Mouse (Mus musculus): ENCODE data around the gene Akr1a1. TPM values are rescaled to one million over a fixed set of nuclear protein-coding genes. Genes with fewer than 3 reads are reported as not detected.
"Not testable (repeated sequence)": the region's sequence is repeated elsewhere in the genome, so short reads cannot be mapped to it uniquely, and the experiment has no call there.

Gene Akr1a1
- polyA plus RNA-seq, 1 experiment from 2014 or later, result 795 TPM

GRCm38 (mm10) chr4:116668145-116668544 lies 16.7 kb upstream of the Akr1a1 start:
- no peaks in the 10 kb centered on the region for H3K36me3 ChIP-seq (ENCODE audit: control insufficient read depth, insufficient read depth, low read length)
- H3K9ac ChIP-seq (replicated peaks; ENCODE audit: low read depth, low read length), result no peak overlapping the region
- no peak overlapping the region for H3K4me3 ChIP-seq (ENCODE audit: low read depth, low read length)
- no peak overlapping the region for H3K4me2 ChIP-seq (replicated peaks; ENCODE audit: low read depth, low read length)
- no peaks in the 10 kb centered on the region for H3K27me3 ChIP-seq (ENCODE audit: control insufficient read depth, insufficient read depth, low read length)
- peaks cover 5% of the 10 kb centered on the region; the same call in 1 of the 2 replicates for H3K4me1 ChIP-seq (ENCODE audit: control insufficient read depth, insufficient read depth, low read length)
- no peaks in the 10 kb centered on the region for H3K9me3 ChIP-seq (ENCODE audit: control insufficient read depth, low read depth, low read length)
- 50% methylated on average over 3 of the region's 3 CpGs for WGBS
- no peak for ATAC-seq (ENCODE audit: insufficient number of reproducible peaks, insufficient read depth, low FRiP score, low read depth)
- H3K27ac ChIP-seq (ENCODE audit: low read length), result no peak overlapping the region

GRCm38 (mm10) chr4:116666625-116667024 lies 15.1 kb upstream of the Akr1a1 start:
- ATAC-seq (ENCODE audit: insufficient number of reproducible peaks, insufficient read depth, low FRiP score, low read depth), result no peak
- H3K4me1 ChIP-seq (ENCODE audit: control insufficient read depth, insufficient read depth, low read length), result no peaks in the 10 kb centered on the region
- no peaks in the 10 kb centered on the region for H3K27me3 ChIP-seq (ENCODE audit: control insufficient read depth, insufficient read depth, low read length)
- H3K9ac ChIP-seq (replicated peaks; ENCODE audit: low read depth, low read length), result no peak overlapping the region
- no peaks in the 10 kb centered on the region for H3K36me3 ChIP-seq (ENCODE audit: control insufficient read depth, insufficient read depth, low read length)
- 53% methylated on average over 4 of the region's 4 CpGs for WGBS
- no peak overlapping the region for H3K27ac ChIP-seq (ENCODE audit: low read length)
- no peaks in the 10 kb centered on the region for H3K9me3 ChIP-seq (ENCODE audit: control insufficient read depth, low read depth, low read length)
- H3K4me3 ChIP-seq (ENCODE audit: low read depth, low read length), result no peak overlapping the region
- no peak overlapping the region for H3K4me2 ChIP-seq (replicated peaks; ENCODE audit: low read depth, low read length)

- no peak overlapping the region for H3K9ac ChIP-seq (replicated peaks; ENCODE audit: low read depth, low read length)
- H3K27me3 ChIP-seq (ENCODE audit: control insufficient read depth, insufficient read depth, low read length), result no peaks in the 10 kb centered on the region
- H3K27ac ChIP-seq (ENCODE audit: low read length), result no peak overlapping the region
- H3K4me1 ChIP-seq (ENCODE audit: control insufficient read depth, insufficient read depth, low read length), result no peaks in the 10 kb centered on the region
- no peaks in the 10 kb centered on the region for H3K9me3 ChIP-seq (ENCODE audit: control insufficient read depth, low read depth, low read length)
- no peak overlapping the region for H3K4me2 ChIP-seq (replicated peaks; ENCODE audit: low read depth, low read length)
- H3K4me3 ChIP-seq (ENCODE audit: low read depth, low read length), result no peak overlapping the region
- no peak for ATAC-seq (ENCODE audit: insufficient number of reproducible peaks, insufficient read depth, low FRiP score, low read depth)
- WGBS, result 77% methylated on average over 1 of the region's 1 CpGs
- H3K36me3 ChIP-seq (ENCODE audit: control insufficient read depth, insufficient read depth, low read length), result no peaks in the 10 kb centered on the region
Measured at GRCm38 (mm10) chr4:116661998-116662397, 10.5 kb upstream of the Akr1a1 start.

- Histone ChIP-seq H3K4me1 (ENCODE audit: control insufficient read depth, insufficient read depth, low read length) (no peaks in the 10 kb centered on the region), H3K4me2 (replicated peaks; ENCODE audit: low read depth, low read length) (no peak overlapping the region), H3K4me3 (ENCODE audit: low read depth, low read length) (no peak overlapping the region), H3K27me3 (ENCODE audit: control insufficient read depth, insufficient read depth, low read length) (no peaks in the 10 kb centered on the region), H3K9me3 (ENCODE audit: control insufficient read depth, low read depth, low read length) (no peaks in the 10 kb centered on the region), H3K27ac (ENCODE audit: low read length) (no peak overlapping the region), H3K9ac (replicated peaks; ENCODE audit: low read depth, low read length) (no peak overlapping the region), H3K36me3 (ENCODE audit: control insufficient read depth, insufficient read depth, low read length) (no peaks in the 10 kb centered on the region)
- 74% methylated on average over 6 of the region's 6 CpGs for WGBS
- no peak for ATAC-seq (ENCODE audit: insufficient number of reproducible peaks, insufficient read depth, low FRiP score, low read depth)
Measured at GRCm38 (mm10) chr4:116660829-116661228, 9.3 kb upstream of the Akr1a1 start.

GRCm38 (mm10) chr4:116659916-116660315 lies 8.4 kb upstream of the Akr1a1 start:
- not testable (repeated sequence) for H3K4me1 ChIP-seq (ENCODE audit: control insufficient read depth, insufficient read depth, low read length); H3K9me3 ChIP-seq (ENCODE audit: control insufficient read depth, low read depth, low read length); H3K4me3 ChIP-seq (ENCODE audit: low read depth, low read length); H3K36me3 ChIP-seq (ENCODE audit: control insufficient read depth, insufficient read depth, low read length); H3K4me2 ChIP-seq (replicated peaks; ENCODE audit: low read depth, low read length); H3K9ac ChIP-seq (replicated peaks; ENCODE audit: low read depth, low read length); H3K27me3 ChIP-seq (ENCODE audit: control insufficient read depth, insufficient read depth, low read length); ATAC-seq (ENCODE audit: insufficient number of reproducible peaks, insufficient read depth, low FRiP score, low read depth); H3K27ac ChIP-seq (ENCODE audit: low read length)
- WGBS, result 81% methylated on average over 6 of the region's 6 CpGs

- no peak overlapping the region for H3K9ac ChIP-seq (replicated peaks; ENCODE audit: low read depth, low read length)
- no peaks in the 10 kb centered on the region for H3K36me3 ChIP-seq (ENCODE audit: control insufficient read depth, insufficient read depth, low read length)
- no peaks in the 10 kb centered on the region for H3K4me1 ChIP-seq (ENCODE audit: control insufficient read depth, insufficient read depth, low read length)
- H3K27me3 ChIP-seq (ENCODE audit: control insufficient read depth, insufficient read depth, low read length), result no peaks in the 10 kb centered on the region
- 39% methylated on average over 2 of the region's 2 CpGs for WGBS
- H3K9me3 ChIP-seq (ENCODE audit: control insufficient read depth, low read depth, low read length), result no peaks in the 10 kb centered on the region
- H3K4me2 ChIP-seq (replicated peaks; ENCODE audit: low read depth, low read length), result no peak overlapping the region
- no peak for ATAC-seq (ENCODE audit: insufficient number of reproducible peaks, insufficient read depth, low FRiP score, low read depth)
- no peak overlapping the region for H3K27ac ChIP-seq (ENCODE audit: low read length)
- no peak overlapping the region for H3K4me3 ChIP-seq (ENCODE audit: low read depth, low read length)
Measured at GRCm38 (mm10) chr4:116659474-116659873, 8.0 kb upstream of the Akr1a1 start.

GRCm38 (mm10) chr4:116657971-116658370 lies 6.5 kb upstream of the Akr1a1 start:
- Histone ChIP-seq H3K9ac (replicated peaks; ENCODE audit: low read depth, low read length) (no peak overlapping the region), H3K4me3 (ENCODE audit: low read depth, low read length) (no peak overlapping the region), H3K4me2 (replicated peaks; ENCODE audit: low read depth, low read length) (no peak overlapping the region), H3K27me3 (ENCODE audit: control insufficient read depth, insufficient read depth, low read length) (no peaks in the 10 kb centered on the region), H3K9me3 (ENCODE audit: control insufficient read depth, low read depth, low read length) (no peaks in the 10 kb centered on the region), H3K27ac (ENCODE audit: low read length) (no peak overlapping the region), H3K36me3 (ENCODE audit: control insufficient read depth, insufficient read depth, low read length) (no peaks in the 10 kb centered on the region), H3K4me1 (ENCODE audit: control insufficient read depth, insufficient read depth, low read length) (no peaks in the 10 kb centered on the region)
- no peak for ATAC-seq (ENCODE audit: insufficient number of reproducible peaks, insufficient read depth, low FRiP score, low read depth)
- WGBS, result 44% methylated on average over 3 of the region's 3 CpGs

GRCm38 (mm10) chr4:116655658-116656057 lies 4.2 kb upstream of the Akr1a1 start:
- Histone ChIP-seq H3K4me1 (ENCODE audit: control insufficient read depth, insufficient read depth, low read length) (0 out of 2 replicates have a peak, but pooled peaks cover 3% of the 10 kb centered on the region), H3K36me3 (ENCODE audit: control insufficient read depth, insufficient read depth, low read length) (no peaks in the 10 kb centered on the region), H3K9ac (replicated peaks; ENCODE audit: low read depth, low read length) (no peak overlapping the region), H3K9me3 (ENCODE audit: control insufficient read depth, low read depth, low read length) (no peaks in the 10 kb centered on the region), H3K27me3 (ENCODE audit: control insufficient read depth, insufficient read depth, low read length) (no peaks in the 10 kb centered on the region), H3K4me3 (ENCODE audit: low read depth, low read length) (no peak overlapping the region), H3K4me2 (replicated peaks; ENCODE audit: low read depth, low read length) (no peak overlapping the region), H3K27ac (ENCODE audit: low read length) (no peak overlapping the region)
- WGBS, result 70% methylated on average over 3 of the region's 3 CpGs
- ATAC-seq (ENCODE audit: insufficient number of reproducible peaks, insufficient read depth, low FRiP score, low read depth), result no peak

GRCm38 (mm10) chr4:116655100-116655499 lies 3.6 kb upstream of the Akr1a1 start:
- no peak overlapping the region for H3K4me2 ChIP-seq (replicated peaks; ENCODE audit: low read depth, low read length)
- H3K27me3 ChIP-seq (ENCODE audit: control insufficient read depth, insufficient read depth, low read length), result no peaks in the 10 kb centered on the region
- WGBS, result 48% methylated on average over 2 of the region's 2 CpGs
- H3K4me1 ChIP-seq (ENCODE audit: control insufficient read depth, insufficient read depth, low read length), result peaks cover 5% of the 10 kb centered on the region; the same call in 1 of the 2 replicates
- H3K4me3 ChIP-seq (ENCODE audit: low read depth, low read length), result no peak overlapping the region
- no peak overlapping the region for H3K9ac ChIP-seq (replicated peaks; ENCODE audit: low read depth, low read length)
- no peak for ATAC-seq (ENCODE audit: insufficient number of reproducible peaks, insufficient read depth, low FRiP score, low read depth)
- H3K36me3 ChIP-seq (ENCODE audit: control insufficient read depth, insufficient read depth, low read length), result no peaks in the 10 kb centered on the region
- no peaks in the 10 kb centered on the region for H3K9me3 ChIP-seq (ENCODE audit: control insufficient read depth, low read depth, low read length)
- no peak overlapping the region for H3K27ac ChIP-seq (ENCODE audit: low read length)

All from stomach, embryonic 14.5 days (tissue).